Mouse (Mus musculus): ENCODE results near the gene Hist1h4h.
"Not testable (repeated sequence)": the region's sequence is repeated elsewhere in the genome, so short reads cannot be mapped to it uniquely, and the experiment has no call there.

The Hist1h4h gene

GRCm38 (mm10) chr13:23536076-23536822 lies 5.4 kb downstream of the Hist1h4h start:
- no peak for DNase-seq

GRCm38 (mm10) chr13:23537006-23537710 lies 6.3 kb downstream of the Hist1h4h start:
- DNase-seq, result no peak

GRCm38 (mm10) chr13:23538249-23538648 lies 7.4 kb downstream of the Hist1h4h start:
- no peak for DNase-seq

DNA sequence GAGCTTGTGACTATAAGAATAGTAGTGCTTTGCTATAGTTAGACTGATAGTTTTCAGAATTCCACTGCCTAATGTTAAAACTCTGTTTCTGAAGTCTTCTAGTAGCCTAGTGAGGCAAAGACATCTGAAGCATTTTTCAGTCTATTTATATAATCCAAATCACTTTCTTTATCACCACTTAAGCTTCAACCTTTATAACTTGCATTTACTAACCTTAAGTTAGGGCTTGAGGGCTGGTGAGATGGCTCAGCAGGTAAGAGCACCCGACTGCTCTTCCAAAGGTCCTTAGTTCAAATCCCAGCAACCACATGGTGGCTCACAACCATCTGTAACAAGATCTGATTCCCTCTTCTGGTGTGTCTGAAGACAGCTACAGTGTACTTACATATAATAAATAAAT lies 9.0 kb downstream of the Hist1h4h start:
- DNase-seq, result not testable (repeated sequence)

DNA sequence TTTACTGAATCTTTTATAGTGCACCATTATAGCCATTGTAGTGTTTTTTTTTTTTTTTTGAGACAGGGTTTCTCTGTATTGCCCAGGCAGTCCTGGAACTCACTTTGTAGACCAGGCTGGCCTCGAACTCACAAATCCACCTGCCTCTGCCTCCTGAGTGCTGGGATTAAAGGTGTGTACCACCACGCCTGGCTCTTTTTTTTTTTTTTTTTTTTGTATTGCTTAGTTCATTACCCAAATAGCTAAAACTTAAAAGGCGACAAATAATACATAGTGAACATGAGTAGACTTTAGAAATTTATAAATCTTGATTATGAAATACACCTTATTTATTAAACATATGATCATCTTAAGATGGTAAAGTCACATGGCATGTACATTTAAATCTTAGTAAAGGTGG lies 10.6 kb downstream of the Hist1h4h start:
- no peak for DNase-seq

GRCm38 (mm10) chr13:23542225-23542980 lies 11.6 kb downstream of the Hist1h4h start:
- not testable (repeated sequence) for DNase-seq

GRCm38 (mm10) chr13:23542999-23543607 lies 12.3 kb downstream of the Hist1h4h start, which contains the start of gene Hist1h2bh:
TSS of gene Hist1h2bh (minus strand) at chr13:23543392.
- peak; percentile 72 for DNase-seq

- peak; percentile 73 for DNase-seq
Observed at GRCm38 (mm10) chr13:23543965-23544786, 13.3 kb downstream of the Hist1h4h start, which contains the start of gene Hist1h3f. TSS of gene Hist1h3f (plus strand) at chr13:23544052.

DNA sequence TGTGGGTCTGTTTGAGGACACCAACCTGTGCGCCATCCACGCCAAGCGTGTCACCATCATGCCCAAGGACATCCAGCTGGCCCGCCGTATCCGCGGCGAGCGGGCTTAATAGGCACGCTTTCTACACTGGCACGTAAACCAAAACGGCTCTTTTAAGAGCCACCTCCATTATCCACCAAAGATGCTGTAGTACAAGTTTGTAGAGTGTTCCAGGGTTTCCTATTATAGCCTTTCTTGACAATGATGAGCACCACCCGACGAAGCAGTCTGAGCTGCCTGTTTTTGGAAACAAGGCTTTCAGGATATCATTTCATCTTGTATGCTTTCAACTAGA lies 13.9 kb downstream of the Hist1h4h start:
- not testable (repeated sequence) for DNase-seq

DNA sequence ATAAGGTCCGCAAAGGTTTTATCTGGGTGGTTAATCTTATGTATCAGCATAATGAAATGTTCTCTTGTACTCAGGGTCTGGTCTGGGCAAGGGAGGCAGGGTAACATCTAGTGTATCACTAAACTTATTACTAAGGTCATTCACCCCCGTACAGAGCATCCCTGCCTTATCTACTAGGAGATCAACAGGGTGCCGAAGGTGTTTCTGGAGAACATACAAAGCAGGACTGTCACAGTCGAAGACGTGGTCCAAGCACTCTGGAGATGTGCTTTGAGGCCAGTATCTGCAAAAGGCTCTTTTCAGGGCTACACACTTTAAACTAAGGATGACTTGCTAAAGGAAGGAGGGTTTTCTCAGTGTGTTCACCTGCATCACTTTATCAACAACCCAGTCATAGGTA lies 15.8 kb downstream of the Hist1h4h start:
- DNase-seq, result no peak

DNA sequence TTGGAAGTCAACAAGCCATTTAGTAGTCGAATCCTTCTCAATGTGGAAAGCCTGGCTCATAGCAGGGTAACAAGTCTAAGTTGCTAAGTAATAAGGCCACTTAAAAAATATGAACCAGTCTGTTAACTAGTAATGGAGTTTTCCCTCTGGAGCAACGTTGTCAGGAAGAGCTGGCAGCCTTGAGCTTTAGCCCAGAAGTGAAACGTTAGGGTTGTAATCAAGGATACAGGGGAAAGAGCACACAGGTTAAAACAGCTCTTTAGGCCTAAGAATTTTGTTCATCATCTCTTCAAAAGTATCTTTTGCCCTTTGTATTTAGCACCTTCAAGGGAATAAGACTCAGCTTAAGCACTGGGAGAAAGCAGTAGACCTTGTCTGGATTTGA lies 19.9 kb downstream of the Hist1h4h start:
- DNase-seq, result no peak

DNA sequence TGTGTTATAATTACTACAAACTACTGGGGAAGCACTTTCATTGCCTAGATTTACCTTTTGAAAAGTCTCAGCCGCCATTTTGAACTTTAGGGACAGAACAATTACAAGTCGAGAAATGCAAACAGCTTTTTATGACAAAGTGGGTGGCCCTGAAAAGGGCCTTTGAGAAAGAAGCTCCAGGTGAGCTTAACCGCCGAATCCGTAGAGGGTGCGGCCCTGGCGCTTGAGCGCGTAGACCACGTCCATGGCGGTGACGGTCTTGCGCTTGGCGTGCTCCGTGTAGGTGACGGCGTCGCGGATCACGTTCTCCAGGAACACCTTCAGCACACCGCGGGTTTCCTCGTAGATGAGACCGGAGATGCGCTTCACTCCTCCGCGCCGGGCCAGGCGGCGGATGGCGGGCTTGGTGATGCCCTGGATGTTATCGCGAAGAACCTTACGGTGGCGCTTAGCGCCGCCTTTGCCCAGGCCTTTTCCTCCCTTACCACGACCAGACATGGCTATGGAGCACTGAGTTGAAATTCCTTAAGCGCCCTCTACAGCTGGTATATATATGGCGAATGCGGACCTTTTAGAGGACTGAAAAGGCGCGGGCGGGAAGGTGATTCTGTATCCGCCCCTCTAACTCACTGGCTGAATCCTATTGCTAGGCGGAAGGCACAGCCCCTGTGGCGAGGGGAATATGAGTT lies 20.4 kb downstream of the Hist1h4h start, which contains the start of gene Hist1h4f:
TSS of gene Hist1h4f (minus strand) at position 503 of the 689 bp plus-strand sequence.
- DNase-seq, result peak; percentile 91

DNA sequence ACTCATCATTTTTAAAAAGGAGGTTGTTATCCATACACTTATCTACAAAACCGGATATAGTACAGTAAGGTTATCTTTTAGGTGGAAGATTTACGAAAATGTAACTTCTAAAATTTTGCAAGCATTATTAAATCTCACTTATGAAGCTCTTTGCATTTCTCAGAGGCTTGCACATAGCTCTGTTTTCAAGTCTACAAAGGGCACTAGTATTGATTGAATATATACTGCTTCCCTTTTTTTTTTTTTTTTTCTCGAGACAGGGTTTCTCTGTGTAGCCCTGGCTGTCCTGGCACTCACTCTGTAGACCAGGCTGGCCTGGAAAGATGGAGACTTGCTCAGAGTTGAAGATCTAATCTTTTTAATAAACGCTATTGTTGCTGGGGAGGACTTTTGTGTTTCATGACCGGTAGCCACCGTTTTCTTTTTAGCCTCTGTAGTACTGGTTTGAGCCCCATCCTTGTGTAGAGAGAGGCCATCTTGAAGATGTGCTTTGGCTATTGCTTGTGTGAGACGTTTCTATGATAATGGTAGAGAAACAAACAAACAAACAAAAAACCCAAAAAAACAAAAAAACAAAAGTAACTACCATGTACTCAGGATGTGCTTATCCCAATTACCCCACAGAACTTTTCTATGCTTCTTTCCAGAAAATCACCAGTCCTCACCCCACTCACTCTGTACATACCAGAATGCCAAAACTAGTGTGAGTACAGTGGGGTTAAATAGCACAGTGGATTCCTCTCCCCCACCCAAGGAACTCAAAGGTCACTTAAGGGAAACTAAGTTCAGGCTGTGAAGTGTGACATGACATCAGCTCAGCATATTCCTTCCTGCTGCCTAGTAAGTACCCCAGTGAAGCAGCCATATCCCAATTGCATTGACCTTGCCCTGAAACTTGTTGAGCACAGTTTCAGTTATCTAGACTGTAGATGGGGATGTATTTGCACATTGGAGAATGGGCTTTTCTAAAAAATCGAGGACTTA lies 21.4 kb downstream of the Hist1h4h start:
- no peak for DNase-seq

DNA sequence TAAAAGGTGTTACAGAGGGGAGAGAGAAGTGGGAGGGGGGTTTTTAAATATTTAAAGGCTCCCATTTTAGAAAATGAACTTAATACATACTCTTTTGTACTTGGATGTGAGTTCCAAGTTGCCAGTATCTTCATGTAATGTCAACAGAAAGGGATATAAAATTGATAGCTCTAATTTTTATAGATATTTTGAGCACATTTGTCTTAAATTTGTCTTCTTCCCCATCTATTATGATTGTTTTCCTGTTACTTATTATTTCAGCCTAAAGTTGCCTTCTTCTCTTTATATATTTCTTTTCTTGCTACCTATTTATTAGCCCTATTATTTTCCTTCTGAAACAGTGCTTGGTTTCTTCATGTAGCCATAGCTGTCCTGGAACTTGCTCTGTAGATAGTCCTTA lies 22.1 kb downstream of the Hist1h4h start, which contains the start of gene Hist1h1d:
TSS of gene Hist1h1d (plus strand) at position 301 of the 400 bp plus-strand sequence.
- DNase-seq, result no peak

- DNase-seq, result no peak
Observed at GRCm38 (mm10) chr13:23554393-23554792, 23.5 kb downstream of the Hist1h4h start.

GRCm38 (mm10) chr13:23554925-23555838 lies 24.3 kb downstream of the Hist1h4h start:
- peak; percentile 83 for DNase-seq

DNA sequence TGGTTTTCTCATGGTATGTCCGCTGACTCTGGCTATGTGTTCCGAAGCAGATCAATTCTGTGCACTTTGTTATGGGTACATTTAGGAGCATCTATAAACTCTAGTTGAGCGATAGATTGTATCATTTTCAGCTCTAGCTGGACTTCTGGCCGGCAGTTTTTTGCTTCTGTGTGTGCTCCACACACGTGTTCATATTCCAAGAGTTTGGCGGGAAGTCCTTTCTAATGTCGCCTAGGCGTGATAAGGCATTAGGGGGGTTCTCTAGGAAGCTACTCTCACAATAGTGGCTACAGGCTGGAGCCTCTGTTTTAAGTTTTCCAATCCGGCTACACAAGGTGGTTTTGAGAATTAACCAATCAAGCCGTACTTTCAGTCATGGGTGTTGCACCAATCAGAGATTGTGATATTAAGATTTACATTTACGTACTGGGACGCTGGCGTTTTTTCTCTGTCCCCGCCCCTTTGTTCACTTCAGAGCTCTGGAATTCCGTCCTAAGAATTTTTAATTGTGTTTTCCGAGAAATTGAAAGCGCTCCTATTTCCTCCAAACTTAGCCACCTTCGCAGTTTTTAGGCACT lies 25.1 kb downstream of the Hist1h4h start:
- peak; percentile 85 for DNase-seq

- no peak for DNase-seq
Observed at GRCm38 (mm10) chr13:23556906-23557305, 26.1 kb downstream of the Hist1h4h start.

All from kidney, postnatal 10 days (tissue).